Mouse (Mus musculus): Measurements from ENCODE around the gene Galnt2.

GRCm38 (mm10) chr8:124294425-124294824 is 63.2 kb downstream of the Galnt2 start:
- TF ChIP-seq MAX (IDR thresholded peaks at IDR 0.05; ENCODE audit: low read depth) (no peak), POLR2A (IDR thresholded peaks at IDR 0.05; ENCODE audit: insufficient read length, low read depth) (no peak), TCF12 (IDR thresholded peaks at IDR 0.05; ENCODE audit: insufficient read depth, poor library complexity, severe bottlenecking) (no peak), USF1 (IDR thresholded peaks at IDR 0.05; ENCODE audit: low read depth) (no peak), MYOG (IDR thresholded peaks at IDR 0.05; ENCODE audit: control insufficient read depth in 1 of 3, insufficient read depth in 1 of 3, insufficient read length in 2 of 3, low read depth in 2 of 3) (no peak)

All from myocyte (in vitro differentiated cells).